Mouse (Mus musculus): ENCODE measurements around the gene Lexm.

DNA sequence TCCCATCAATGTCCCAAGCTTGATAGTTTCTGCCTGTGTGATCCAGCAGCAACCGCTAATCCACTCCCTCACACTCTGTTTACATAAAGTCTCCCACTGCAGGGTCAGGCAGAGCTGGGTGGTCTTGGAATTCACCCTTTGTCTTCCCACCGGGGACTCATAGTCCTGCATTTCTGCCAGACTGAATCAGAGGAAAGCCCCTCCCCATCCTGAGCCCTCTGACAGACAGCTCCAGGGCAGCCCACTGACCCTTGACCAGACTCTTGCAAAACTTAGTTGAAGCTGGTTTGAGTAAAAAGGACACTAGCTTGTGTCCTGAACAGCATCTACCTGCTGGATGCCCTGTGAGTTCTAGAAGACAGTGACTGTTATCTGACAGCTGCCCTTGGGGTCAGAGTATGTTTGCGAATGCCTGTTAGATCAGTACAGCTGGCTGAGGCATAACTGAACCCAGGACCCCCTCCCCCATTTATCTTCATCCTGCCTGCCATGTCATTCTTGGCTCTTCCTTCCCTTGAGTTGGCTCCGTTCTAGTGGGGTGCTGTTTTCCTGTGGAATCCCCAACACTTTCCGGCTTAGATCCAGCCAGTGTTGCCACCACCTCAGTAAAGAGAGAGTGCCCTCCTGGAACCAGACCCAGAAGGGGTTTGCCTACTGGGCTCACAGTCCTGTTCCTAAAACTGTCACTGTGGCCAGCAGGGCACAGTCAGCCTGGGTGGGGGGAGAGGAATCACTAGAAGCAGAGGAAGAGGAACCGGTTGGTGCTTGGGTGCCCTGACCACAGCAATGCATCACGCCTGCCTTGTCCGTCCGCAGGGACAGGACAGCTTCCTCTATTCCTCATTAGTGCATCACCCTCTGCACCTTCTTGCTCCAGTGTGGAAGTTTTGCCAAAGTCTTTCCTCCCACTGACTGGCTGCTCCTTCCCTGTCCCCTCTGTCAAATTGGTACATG, 53.9 kb downstream of the Lexm start:
- TF ChIP-seq CTCF (IDR thresholded peaks at IDR 0.05; ENCODE audit: low read depth, low read length) (no peak), POLR2A (IDR thresholded peaks at IDR 0.05; ENCODE audit: insufficient read depth, low read length) (no peak)

All from ES-Bruce4 (cell line).